Mouse (Mus musculus) layer of hippocampus, adult 18-20 months (tissue): ENCODE data around the gene Nkx2-5. TPM values are rescaled to one million over a fixed set of nuclear protein-coding genes. Genes with fewer than 3 reads are reported as not detected.

Experiments used
- DNase-seq, 2 experiments: peaks; one replicate each; pipeline ENCODE4 v3.0.0; 2022; ENCODE audit warnings: low spot score in 2 of 2
- total RNA-seq, 2 experiments: library from RNA; stranded (reverse); gene quantifications; 2 replicates each; pipeline ENCODE4 v1.2.3; 2021

Gene Nkx2-5
- total RNA-seq, 2 experiments from 2014 or later, result not detected

DNA sequence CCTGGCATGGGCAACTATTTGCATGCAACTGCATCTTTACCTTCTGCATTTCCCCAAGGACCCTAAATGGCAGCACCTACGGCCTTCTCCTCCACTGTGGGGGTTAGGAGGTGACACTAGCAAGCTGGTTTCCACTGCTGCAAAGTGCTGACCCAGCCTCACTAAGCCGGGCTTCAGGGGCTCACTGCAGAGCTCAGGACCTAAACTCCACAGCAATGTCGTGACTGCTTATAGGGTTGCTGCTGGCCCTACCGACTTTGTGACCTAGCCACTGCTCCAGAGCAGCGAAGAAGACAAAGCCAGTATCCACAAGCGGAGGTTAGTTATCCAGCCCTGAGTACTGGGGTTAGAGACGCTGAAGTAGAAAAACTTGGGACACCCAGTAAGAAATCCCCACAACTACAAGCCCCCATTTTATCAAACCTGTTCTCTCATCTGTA, 7.2 kb downstream of the Nkx2-5 start:
- DNase-seq, result no peak

- no peak for DNase-seq
These were observed 7.8 kb downstream of the Nkx2-5 start for GRCm38 (mm10) chr17:26836786-26837545.

GRCm38 (mm10) chr17:26836377-26836776, 8.4 kb downstream of the Nkx2-5 start:
- no peak for DNase-seq

- no peak for DNase-seq
These were observed 8.9 kb downstream of the Nkx2-5 start for GRCm38 (mm10) chr17:26835956-26836355.

DNA sequence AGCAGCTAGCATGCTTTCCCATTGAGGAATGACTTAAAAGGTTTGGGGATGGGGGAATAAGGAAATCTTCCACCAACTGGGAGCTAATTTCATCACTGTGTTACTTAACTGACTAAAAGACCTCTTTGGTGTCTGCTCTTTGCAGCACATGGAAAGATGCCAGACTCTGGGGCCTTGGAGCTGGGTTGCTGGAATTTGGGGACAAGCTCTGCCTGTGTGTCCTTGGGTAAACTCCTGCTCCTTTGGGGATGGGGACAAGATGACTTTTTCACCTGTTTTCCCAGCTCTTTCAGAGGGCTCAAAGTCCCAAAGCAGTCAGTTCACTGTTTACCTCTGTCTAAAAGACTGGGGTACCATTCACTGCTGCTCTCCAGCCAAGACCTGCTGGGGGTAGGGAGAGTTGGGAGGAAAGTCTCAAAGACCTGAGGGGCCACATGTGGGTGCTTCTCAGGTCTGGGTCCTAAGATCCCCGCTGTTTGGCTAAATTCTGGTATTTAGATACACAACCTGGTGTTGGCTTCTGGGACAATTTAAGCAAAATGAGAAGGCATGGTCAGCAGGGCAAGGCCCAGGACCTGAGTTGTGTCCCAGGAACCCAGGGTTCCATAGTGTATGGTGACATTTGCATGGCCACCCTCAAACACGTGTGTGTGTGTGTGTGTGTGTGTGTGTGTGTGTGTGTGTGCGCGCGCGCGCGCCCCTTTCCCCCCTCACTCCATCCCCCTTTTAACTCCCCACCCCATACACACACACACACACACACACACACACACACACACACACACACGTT, 9.6 kb downstream of the Nkx2-5 start:
- DNase-seq, result no peak

DNA sequence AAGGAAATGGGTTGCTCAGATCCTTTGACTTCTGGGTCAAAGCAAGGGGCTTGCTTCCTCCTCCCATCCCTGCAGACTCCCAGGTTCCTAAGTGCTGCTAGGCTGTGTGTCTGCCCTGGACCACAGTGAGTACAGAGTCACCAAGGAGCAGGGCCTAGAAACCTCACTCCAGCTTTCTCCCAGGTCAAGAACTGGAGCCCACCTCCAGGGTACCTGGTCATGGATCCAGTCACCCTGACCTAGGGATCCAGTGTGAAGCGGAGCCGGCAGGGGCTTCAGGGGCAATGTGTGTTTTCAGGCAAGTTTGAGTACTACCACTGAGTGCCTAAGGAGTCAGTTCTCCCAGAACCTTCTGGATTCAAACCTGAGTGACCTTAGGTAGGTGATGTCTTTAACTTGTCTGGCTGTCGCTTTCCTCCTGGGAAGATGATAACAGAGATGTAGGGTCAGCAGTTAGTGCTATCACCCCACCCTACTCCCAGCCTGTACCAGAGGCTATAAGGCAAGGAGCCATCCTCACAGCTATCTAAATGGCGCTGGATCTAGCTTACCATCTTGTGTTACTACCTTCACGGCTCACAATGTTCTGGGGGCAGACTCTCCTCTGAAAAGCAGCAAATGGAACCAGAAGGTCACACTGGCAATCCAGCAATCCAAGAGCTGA, 10.4 kb downstream of the Nkx2-5 start:
- no peak for DNase-seq

GRCm38 (mm10) chr17:26833806-26834205, 11.0 kb downstream of the Nkx2-5 start:
- DNase-seq, result no peak

DNA sequence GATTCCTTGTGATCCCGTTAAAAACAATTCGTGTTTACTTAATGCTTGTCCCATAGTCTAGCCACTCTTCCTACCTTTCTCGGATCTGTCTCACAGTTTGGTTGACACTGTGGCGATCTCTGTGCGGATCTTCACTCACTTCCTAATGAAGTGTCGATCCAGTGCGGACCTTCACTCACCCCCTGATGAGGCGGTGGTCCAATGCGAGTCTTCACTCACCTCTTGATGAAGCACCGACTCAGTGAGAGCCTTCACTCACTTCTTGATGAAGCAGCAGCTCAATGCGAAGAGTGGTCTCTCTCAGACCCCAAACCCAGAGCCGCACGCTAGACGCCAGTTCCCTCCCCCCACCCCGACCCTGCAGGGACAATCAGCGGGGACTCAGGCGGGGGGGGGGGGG, 18.7 kb downstream of the Nkx2-5 start:
- DNase-seq, result no peak

GRCm38 (mm10) chr17:26817776-26818175, 27.0 kb downstream of the Nkx2-5 start:
- DNase-seq, result no peak

GRCm38 (mm10) chr17:26816810-26817209, 28.0 kb downstream of the Nkx2-5 start:
- DNase-seq, result no peak

DNA sequence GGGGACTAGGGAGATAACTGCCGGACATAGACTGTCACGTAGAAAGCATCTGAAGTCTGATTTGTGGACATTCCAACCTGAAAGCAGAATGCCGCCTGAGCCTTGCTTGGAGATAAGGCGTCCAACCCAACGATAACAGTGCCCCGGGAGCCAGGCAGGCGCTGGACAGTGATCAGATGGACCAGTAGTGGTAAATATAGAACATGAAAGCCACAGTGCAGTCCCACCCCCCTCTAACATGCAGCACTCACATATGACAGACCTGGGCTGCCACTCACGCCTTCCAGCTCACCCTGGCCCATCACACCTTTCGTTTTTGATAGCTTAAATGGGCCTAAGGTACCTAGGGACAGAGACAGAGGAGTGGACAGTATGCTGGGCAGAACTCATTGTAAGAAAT, 31.3 kb downstream of the Nkx2-5 start:
- DNase-seq, result no peak

DNA sequence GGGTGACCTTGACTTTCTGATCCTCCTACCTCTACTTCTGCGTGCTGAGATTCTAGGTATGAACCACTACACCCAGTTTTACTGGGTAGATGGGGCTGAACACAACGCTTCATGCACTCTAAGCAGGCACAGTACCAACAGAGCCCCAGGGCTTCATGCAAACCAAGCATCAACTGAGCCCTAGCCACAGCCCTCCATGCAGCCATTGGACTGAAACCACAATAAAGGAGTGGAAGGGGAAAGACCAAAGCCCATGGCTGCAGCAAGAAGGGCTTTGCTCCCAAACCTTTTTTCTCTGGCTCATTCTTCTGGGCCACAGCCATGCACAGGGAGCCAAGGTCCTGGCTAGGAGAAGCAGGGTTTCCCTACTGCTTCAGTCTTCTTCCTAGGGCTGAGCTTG, 32.2 kb downstream of the Nkx2-5 start:
- DNase-seq, result no peak

- no peak for DNase-seq
These were observed 41.9 kb downstream of the Nkx2-5 start for GRCm38 (mm10) chr17:26802886-26803285.

DNA sequence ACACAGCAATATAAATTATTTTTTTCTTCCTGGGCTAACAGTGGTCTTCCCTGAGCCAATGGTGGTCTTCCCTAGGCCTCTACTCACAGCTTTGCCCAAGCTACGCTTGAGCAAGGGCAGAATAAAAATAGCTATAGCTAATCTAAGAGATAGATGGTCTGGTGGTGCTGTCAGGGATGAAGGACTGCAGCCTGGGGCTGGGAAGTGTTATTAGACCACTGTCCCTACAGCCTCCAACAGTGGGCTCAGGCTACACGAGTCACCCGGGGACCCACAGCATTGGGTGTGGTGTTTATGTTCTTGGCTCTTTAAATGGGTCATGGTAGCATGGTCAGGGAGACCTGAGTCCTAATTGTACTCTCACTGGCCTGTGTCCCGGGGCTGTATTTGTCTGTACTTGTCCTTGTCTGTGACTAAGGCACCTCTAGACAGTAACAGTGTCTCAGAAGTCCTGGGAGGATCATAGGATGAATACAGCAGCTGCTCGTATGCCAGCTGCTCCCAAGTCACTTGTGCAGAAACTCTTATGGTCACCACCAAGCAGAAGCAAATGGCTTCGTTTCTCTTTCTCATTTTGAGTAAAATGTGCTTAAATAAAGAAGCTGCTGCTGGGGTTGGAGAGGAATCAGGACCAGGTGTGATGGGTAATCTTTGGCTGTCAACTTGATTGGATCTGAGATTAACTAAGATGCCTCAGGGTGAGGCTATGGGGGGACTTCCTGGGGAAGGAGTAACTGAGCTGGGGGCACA, 47.3 kb downstream of the Nkx2-5 start:
- no peak for DNase-seq

GRCm38 (mm10) chr17:26795386-26795785, 49.4 kb downstream of the Nkx2-5 start:
- DNase-seq, result no peak

DNA sequence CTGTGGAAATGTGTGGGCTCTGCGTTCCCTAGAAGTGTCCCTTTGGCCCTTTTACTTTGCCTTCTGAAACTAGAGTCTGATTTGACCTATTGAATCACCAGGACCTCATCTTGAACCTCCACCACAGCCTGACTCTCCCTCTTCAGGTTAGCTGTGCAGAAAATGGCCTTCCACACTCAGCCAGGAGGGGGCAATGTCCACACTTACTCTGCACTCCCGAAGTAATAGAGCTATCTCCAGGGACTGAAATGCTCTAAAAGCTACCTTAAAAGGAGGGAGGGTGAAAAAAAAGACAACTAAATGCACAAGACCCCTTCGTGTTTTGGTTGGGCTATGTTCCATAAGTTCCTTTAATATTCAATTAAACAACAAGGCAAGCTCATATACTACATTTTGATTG, 50.1 kb downstream of the Nkx2-5 start:
- peak; percentile 16 to 54 for DNase-seq

GRCm38 (mm10) chr17:26793068-26793765, 51.6 kb downstream of the Nkx2-5 start:
- no peak for DNase-seq

- DNase-seq, result no peak
These were observed 52.7 kb downstream of the Nkx2-5 start for GRCm38 (mm10) chr17:26792096-26792495.

DNA sequence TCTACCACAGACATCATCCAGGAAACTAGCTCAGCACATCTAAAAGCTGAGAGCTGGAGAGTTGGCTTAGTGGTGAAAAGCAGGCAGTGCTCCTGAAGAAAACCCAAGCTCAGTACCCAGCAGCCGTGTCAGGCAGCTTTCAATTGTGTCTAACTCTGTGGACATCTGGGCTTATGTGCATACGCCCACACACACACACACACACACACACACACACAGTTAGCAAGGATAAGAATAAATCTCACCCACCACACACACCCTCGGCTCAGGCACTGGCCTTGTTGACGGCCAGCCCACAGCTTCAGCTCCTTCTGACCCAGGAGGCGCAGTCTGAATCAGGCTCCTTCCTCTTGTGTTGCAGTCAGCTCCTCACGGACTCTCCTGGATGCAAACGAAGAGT, 53.2 kb downstream of the Nkx2-5 start:
- DNase-seq, result peak in 1 of 2 experiments; percentile 41
